Mouse (Mus musculus): ENCODE measurements around the gene Thap2.

DNA sequence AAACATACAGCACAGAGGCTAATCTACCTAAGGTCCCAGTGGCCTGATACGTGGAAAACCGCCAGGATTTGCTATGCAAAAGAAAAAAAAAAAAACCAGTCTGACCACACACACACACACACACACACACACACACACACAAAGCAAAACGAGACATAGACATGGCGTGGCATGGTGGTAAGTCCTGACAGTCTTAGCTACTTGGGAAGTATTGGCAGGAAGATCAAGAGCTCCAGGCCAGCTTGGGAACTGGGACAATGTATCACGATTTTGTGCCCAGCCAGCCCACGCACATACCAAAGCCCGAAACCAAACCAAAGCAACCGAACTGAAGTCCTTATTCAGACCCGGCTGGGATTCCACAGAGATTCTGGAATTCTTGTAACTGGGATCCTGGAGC, 50.7 kb downstream of the Thap2 start:
- TF ChIP-seq CTCF (IDR thresholded peaks at IDR 0.05; ENCODE audit: borderline replicate concordance, insufficient read depth, low read depth, low read length): no peak
- TF ChIP-seq POLR2A (IDR thresholded peaks at IDR 0.05; ENCODE audit: borderline replicate concordance, insufficient read depth, low read length): no peak
